Mouse (Mus musculus) layer of hippocampus, postnatal 10 days (tissue): ENCODE results near the gene Ptp4a2. TPM values are rescaled to one million over a fixed set of nuclear protein-coding genes. Genes with fewer than 3 reads are reported as not detected.
"Not testable (repeated sequence)": the region's sequence is repeated elsewhere in the genome, so short reads cannot be mapped to it uniquely, and the experiment has no call there.

ENCODE experiments used
- DNase-seq, 2 experiments: peaks; one replicate each; pipeline ENCODE4 v3.0.0; 2021; ENCODE audit warnings: low spot score in 2 of 2
- microRNA-seq, 2 experiments: library from miRNA; unstranded; fragments of <30 nt; microRNA quantifications; one replicate each; pipeline ENCODE4 v1.2.0; 2021
- total RNA-seq, 2 experiments: library from RNA; stranded (reverse); gene quantifications; 2 replicates each; pipeline ENCODE4 v1.2.3; 2021

Gene Ptp4a2
- total RNA-seq, 2 experiments from 2014 or later: 125 to 136 TPM

DNA sequence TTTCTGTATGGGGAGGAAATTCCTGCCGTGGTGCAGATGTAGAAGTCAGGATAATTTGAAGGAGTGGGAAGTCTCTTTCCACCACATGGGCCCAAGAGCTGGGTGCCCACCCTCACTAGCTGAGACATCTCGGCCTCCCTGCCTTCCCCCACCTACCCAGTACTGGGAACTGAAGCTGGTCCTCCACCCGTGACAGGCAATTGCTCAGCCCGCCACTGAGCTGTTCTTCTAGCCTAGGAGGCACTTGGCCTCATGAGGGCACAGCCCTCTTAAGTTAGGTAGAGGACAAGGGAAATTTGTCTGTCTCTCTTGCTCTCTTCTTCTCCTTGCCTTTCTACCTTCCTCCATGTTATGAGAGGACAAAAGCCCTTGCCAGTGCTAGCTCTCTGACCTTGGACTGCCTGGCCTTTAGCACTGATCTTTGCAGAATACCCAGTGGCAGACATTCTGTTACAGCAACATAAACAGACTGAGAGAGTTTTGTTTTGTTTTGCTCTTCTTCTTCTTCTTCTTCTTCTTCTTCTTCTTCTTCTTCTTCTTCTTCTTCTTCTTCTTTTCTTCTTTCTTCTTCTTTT, 68.3 kb downstream of the Ptp4a2 start:
- no peak for DNase-seq

DNA sequence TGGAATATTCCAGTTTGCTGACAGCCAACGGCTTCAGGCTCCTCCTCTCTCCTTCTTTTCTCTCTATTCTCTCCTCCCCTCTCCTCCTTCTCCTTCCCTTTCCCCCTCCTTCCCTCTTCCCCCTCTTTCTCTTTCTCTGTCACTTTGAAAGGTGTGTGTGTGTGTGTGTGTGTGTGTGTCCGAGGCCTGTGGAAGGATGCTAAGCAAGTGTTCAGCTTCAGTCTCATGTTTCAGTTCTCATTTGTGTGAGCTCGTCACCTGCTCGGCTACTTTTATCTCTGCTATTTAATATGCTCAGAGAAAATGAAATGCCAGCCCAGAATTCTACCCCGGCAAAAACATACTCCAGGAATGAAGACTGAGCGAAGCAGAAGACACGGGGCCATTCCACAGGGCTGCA, 69.6 kb downstream of the Ptp4a2 start:
- DNase-seq: no peak

DNA sequence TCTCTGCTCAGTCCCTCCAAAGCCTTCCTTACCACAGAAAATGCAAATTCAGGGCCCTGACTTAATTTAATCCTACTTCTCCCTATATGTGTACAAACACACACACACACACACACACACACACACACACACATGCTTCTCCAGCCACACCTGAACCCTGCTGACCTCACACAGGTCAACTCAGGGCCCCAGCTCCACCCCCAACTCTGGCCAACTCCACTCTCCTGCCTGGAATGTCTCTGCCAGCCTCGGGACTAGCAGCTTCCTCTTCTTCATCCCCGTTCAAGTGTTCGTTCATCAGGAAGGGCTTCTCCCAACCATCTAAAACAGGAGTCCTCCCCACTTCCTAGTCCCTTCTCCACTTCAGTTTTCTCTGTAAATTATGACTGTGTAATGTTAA, 70.6 kb downstream of the Ptp4a2 start:
- DNase-seq: no peak

DNA sequence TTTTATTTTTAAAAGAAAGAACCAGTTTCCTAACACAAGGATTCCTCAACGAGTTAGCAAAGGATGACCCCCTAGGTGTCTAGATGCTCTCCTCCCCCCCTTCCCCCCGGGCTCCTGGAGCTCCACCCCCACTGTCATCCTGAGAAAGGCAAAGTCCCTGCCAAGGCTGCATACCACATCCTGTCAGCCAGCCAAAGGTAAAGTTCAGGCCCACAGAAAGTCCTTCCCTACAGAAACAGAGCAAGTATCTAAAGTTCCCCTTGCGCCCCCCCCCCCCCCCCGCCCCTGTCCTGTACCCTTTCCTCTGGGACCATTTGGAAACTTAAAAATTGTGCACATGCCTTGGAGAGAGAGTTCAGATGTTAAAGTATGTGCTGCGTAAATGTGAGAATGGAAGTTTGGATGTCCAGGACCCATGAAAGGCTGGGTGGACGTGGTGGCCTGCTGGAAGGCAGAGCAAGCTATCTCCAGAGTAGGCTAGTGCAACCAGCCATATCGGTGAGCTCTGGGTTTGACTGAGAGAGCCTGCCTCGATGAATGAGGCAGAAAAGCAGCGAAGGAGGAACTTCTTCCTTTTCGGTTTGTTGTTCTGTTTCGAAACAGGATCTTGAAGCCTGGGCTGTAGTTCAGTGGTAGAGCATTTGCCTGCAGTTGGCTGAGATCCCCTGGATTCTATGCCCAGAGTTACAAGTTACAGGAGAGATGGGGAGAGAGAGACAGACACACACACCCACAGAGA, 71.7 kb downstream of the Ptp4a2 start:
- peak; percentile 30 to 50 for DNase-seq

DNA sequence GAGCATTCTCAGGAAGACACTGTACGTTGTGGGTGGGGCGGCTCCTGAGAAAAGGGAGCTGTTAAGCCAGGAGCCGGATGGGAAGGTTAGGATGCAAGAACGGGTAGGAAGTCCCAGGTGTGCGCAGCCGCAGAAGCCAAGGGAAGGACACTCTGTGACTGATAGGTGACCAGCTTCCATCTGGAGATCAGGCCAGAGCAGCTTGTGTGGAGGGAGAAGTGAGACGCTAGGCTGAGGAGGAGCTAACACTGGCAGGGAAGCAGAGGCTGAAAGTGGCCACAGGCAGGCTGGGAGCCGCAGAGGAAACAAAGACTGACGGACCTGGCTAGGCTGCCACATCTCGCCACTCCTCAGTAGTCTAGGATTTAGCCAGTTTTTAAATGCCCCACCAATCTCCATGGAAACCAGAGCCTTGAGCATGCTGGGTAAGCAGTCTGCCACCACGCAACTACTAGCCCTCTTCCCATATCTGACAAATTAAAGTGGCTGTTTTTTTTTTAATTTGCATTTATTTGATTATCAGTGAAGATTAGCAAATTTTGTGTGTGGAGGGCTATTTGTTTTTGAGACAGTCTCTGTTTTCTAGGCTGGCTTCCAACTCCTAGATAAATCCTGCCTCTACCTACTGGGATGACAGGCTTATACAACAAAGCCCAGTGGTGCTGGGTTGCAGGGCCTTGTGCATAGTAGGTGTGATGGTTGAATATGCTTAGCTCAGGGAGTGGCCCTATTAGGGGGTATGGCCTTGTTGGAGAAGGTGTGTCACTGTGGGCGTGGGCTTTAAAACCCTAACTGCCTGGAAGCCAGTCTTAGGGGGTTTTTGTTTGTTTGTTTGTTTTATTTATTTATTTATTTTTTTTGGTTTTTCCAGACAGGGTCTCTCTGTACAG, 73.3 kb downstream of the Ptp4a2 start:
- peak; percentile 27 to 39 for DNase-seq

DNA sequence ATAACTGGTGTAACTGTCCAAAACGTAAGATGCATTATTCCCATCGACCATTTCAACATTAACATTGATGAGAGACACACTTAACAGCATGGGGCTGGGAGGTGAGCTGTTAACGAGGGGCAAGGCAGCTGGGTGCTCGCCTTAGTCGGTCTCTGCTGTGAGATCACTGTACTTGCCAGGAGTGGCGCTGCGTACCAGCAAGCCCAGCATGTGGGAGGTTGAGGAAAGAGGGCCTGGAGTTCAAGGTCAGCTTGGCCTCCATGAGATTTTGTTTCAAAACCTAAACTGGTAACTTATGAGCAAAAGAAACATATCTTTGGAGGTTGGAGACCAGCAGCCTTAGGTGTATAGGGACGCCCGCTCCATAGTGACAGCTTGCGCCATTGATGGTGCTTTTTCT, 78.6 kb downstream of the Ptp4a2 start:
- no peak for DNase-seq

DNA sequence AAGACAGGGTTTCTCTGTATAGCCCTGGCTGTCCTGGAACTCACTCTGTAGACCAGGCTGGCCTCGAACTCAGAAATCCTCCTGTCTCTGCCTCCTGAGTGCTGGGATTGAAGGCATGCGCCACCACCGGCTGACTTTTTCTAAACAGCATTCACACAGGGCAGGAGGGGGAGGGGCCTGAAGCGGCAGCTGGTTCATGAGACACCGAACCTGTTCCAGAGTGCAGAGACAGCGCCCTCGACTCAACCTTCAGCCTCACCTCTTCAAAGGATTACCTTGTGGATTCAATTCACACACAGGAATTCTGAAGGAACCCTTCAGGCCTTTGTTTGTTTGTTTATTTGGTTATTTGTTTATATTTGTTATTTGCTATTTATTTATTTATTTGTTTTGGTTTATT, 79.1 kb downstream of the Ptp4a2 start:
- no peak for DNase-seq

DNA sequence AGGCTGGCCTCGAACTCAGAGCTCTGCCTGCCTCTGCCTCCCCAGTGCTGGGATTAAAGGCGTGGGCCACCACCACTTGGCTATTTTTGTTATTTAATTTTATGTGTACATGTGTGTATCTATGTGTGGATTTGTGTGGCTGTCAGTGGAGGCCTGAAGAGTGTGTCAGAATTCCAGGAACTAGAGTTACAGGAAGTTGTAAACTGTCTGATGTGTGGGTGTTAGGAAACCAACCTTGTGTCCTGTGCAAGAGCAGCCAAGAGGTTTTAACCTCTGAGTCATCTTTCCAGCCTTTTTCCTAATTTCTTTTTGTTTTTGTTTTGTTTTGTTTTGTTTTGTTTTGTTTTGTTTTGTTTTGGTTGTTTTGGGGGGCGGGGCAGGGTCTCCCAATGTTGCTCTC, 83.8 kb downstream of the Ptp4a2 start:
- DNase-seq: no peak

DNA sequence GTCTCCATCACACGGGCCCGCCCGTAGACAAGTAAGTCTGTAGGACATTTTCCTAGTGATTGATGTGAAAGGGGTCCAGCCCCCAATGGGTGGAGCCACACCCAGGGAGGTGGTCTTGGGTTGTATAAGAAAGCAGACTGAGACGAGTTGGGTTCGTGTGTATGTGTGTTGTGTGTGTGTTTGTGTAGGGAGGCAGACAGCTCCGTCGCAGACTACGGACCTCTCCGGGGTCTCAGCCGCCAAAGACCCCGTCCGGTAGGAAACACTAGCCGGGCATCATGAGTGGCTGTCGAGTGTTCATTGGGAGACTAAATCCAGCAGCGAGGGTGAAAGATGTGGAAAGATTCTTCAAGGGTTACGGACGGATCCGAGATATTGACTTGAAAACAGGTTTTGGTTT, 87.8 kb downstream of the Ptp4a2 start:
- DNase-seq: not testable (repeated sequence)

Small RNA genes lying within 50 kb of the gene (microRNA-seq; reads per million reads assigned to microRNA genes)
- 0 reads per million in 2 experiments for gene Gm28017

Other genes starting within 250 kb of the Ptp4a2 start
- gene Lck, start 237.6 kb upstream of the Ptp4a2 start, total RNA-seq: 1 to 10 TPM; 9.1 to 9.3 TPM
- gene Fam167b, start 232.7 kb upstream of the Ptp4a2 start, total RNA-seq: not detected
- gene Eif3i, start 210.6 kb upstream of the Ptp4a2 start, total RNA-seq: 100 to 1,000 TPM; 136 to 140 TPM
- gene Tmem234, start 210.6 kb upstream of the Ptp4a2 start, total RNA-seq: 10 to 100 TPM; 95.6 to 99.1 TPM
- gene Dcdc2b, start 197.0 kb upstream of the Ptp4a2 start, total RNA-seq: 1 to 10 TPM; 3.1 to 5.3 TPM
- 10 to 100 TPM; 27.5 to 27.6 TPM for gene Iqcc, start 192.1 kb upstream of the Ptp4a2 start, total RNA-seq
- 100 to 1,000 TPM; 123 to 140 TPM for gene Ccdc28b, start 187.3 kb upstream of the Ptp4a2 start, total RNA-seq
- gene Txlna, start 170.2 kb upstream of the Ptp4a2 start, total RNA-seq: 10 to 100 TPM; 41.4 to 46.8 TPM
- 10 to 100 TPM; 74.7 to 90.0 TPM for gene Kpna6, start 138.5 kb upstream of the Ptp4a2 start, total RNA-seq
- 10 to 100 TPM; 13.0 to 13.1 TPM for gene Tmem39b, start 114.4 kb upstream of the Ptp4a2 start, total RNA-seq
- gene Khdrbs1, start 68.9 kb upstream of the Ptp4a2 start, total RNA-seq: 100 to 1,000 TPM in 1 of 2 experiments, 10 to 100 TPM in 1; 99.3 to 108 TPM
- under 1 TPM; 0.18 to 0.48 TPM for gene Spocd1, start 118.0 kb downstream of the Ptp4a2 start, total RNA-seq
- 100 to 1,000 TPM; 390 to 419 TPM for gene Adgrb2, start 173.7 kb downstream of the Ptp4a2 start, total RNA-seq
- 10 to 100 TPM; 17.9 to 26.0 TPM for gene Col16a1, start 236.6 kb downstream of the Ptp4a2 start, total RNA-seq